14 mouse cellular contexts compared by ENCODE assay signal in the genomic region with DNA sequence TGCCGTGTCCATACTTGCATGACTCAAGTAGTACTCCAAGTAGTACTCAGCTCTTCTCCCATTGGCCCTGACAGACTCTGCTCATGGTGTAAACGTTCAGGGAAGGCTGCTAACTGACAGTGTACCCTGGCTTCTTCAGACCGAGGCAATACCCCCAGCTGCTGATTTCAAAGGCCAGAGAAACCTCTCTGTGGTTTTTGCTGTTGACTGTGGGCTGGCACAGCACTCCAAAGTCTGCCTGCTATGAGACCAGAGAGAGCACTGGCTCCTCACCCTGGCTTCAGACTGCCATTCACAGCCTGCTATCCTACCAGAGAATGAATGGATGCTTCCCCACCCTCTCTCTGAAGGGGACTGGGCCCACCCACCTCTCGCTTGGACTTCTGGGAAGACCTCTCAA. TPM values are rescaled to one million over a fixed set of nuclear protein-coding genes. Genes with fewer than 3 reads are reported as not detected.
DNase-seq lines count a peak whose midpoint lies in the region; ATAC-seq lines count a peak whose summit lies in the region.
"Had no signal": no experiment of that assay in that cellular context is flagged by ENCODE, and none has a peak within 500 bp of the region (broad histone marks: within the 10 kb centered on the region; RNA-seq: fewer than 3 reads in every experiment).

No protein-coding gene starts in this region.

- no peaks in the 10 kb centered on the region for H3K9me3 ChIP-seq in midbrain, embryonic 11.5 days (ENCODE audit: control insufficient read depth, low read length)
- no peaks in the 10 kb centered on the region for H3K9me3 ChIP-seq in midbrain, embryonic 10.5 days (replicated peaks)
- H3K9me3 ChIP-seq in forebrain, embryonic 11.5 days (ENCODE audit: control insufficient read depth, low read length): no peaks in the 10 kb centered on the region
- H3K9me3 ChIP-seq in heart, embryonic 10.5 days: no peaks in the 10 kb centered on the region
- H3K9me3 ChIP-seq: embryonic facial prominence, embryonic 12.5 days; forebrain, embryonic 12.5 days; limb, embryonic 15.5 days had no signal

- 87% methylated on average over 4 of the region's 4 CpGs for WGBS in midbrain, embryonic 11.5 days
- 86% methylated on average over 4 of the region's 4 CpGs for WGBS in midbrain, embryonic 10.5 days
- 86% methylated on average over 4 of the region's 4 CpGs for WGBS in forebrain, embryonic 11.5 days
- WGBS in heart, embryonic 10.5 days: 76% methylated on average over 4 of the region's 4 CpGs

- no peaks in the 10 kb centered on the region for H3K27me3 ChIP-seq in midbrain, embryonic 11.5 days (ENCODE audit: control insufficient read depth, insufficient read depth, low read length)
- H3K27me3 ChIP-seq in midbrain, embryonic 10.5 days (ENCODE audit: low read depth, poor library complexity, severe bottlenecking): no peaks in the 10 kb centered on the region
- no peaks in the 10 kb centered on the region for H3K27me3 ChIP-seq in forebrain, embryonic 11.5 days (ENCODE audit: control insufficient read depth, insufficient read depth, low read length)
- no peaks in the 10 kb centered on the region for H3K27me3 ChIP-seq in heart, embryonic 10.5 days (ENCODE audit: insufficient read depth, poor library complexity, severe bottlenecking)
- H3K27me3 ChIP-seq: embryonic facial prominence, embryonic 12.5 days; forebrain, embryonic 12.5 days; limb, embryonic 15.5 days; Patski had no signal

- H3K4me1 ChIP-seq in midbrain, embryonic 11.5 days (ENCODE audit: control insufficient read depth, insufficient read depth, low read length): no peaks in the 10 kb centered on the region
- no peaks in the 10 kb centered on the region for H3K4me1 ChIP-seq in midbrain, embryonic 10.5 days
- no peaks in the 10 kb centered on the region for H3K4me1 ChIP-seq in forebrain, embryonic 11.5 days (replicated peaks; ENCODE audit: control insufficient read depth, insufficient read depth, low read length)
- 0 out of 2 replicates have a peak, but pooled peaks cover 3% of the 10 kb centered on the region for H3K4me1 ChIP-seq in heart, embryonic 10.5 days
- H3K4me1 ChIP-seq: embryonic facial prominence, embryonic 12.5 days; forebrain, embryonic 12.5 days; limb, embryonic 15.5 days had no signal

- DNase-seq in midbrain, embryonic 11.5 days (ENCODE audit: low spot score, missing footprints): peak; percentile 31
- DNase-seq in midbrain, embryonic 10.5 days (ENCODE audit: low spot score): no peak
- DNase-seq in forebrain, embryonic 11.5 days (ENCODE audit: low spot score): no peak
- no peak for DNase-seq in heart, embryonic 10.5 days (ENCODE audit: low spot score)
- DNase-seq in heart, adult 18-20 months: no peak
- no peak for DNase-seq in adrenal gland, postnatal 25 days
- DNase-seq: cerebellum, postnatal 10 days had no signal

- no peak overlapping the region for H3K4me3 ChIP-seq in midbrain, embryonic 11.5 days (ENCODE audit: low read depth, low read length)
- H3K4me3 ChIP-seq in midbrain, embryonic 10.5 days: no peak overlapping the region
- H3K4me3 ChIP-seq in forebrain, embryonic 11.5 days (ENCODE audit: low read depth, low read length): no peak overlapping the region
- H3K4me3 ChIP-seq in heart, embryonic 10.5 days: no peak overlapping the region
- H3K4me3 ChIP-seq: embryonic facial prominence, embryonic 12.5 days; forebrain, embryonic 12.5 days; layer of hippocampus, adult 2 months; limb, embryonic 15.5 days had no signal

- H3K27ac ChIP-seq in midbrain, embryonic 11.5 days (ENCODE audit: low read depth, low read length): no peak overlapping the region
- H3K27ac ChIP-seq in midbrain, embryonic 10.5 days (replicated peaks): no peak overlapping the region
- no peak overlapping the region for H3K27ac ChIP-seq in forebrain, embryonic 11.5 days (ENCODE audit: low read depth, low read length)
- H3K27ac ChIP-seq in heart, embryonic 10.5 days: no peak overlapping the region
- H3K27ac ChIP-seq: embryonic facial prominence, embryonic 12.5 days; forebrain, embryonic 12.5 days; layer of hippocampus, adult 2 months; limb, embryonic 15.5 days had no signal

- H3K9ac ChIP-seq in midbrain, embryonic 11.5 days (ENCODE audit: low read length): no peak overlapping the region
- no peak overlapping the region for H3K9ac ChIP-seq in forebrain, embryonic 11.5 days (ENCODE audit: low read length)
- H3K9ac ChIP-seq: embryonic facial prominence, embryonic 12.5 days; forebrain, embryonic 12.5 days; limb, embryonic 15.5 days had no signal

- H3K4me2 ChIP-seq in midbrain, embryonic 11.5 days: no peak overlapping the region
- no peak overlapping the region for H3K4me2 ChIP-seq in forebrain, embryonic 11.5 days (ENCODE audit: low read depth, low read length, severe bottlenecking)
- H3K4me2 ChIP-seq: embryonic facial prominence, embryonic 12.5 days; forebrain, embryonic 12.5 days; limb, embryonic 15.5 days had no signal

- H3K36me3 ChIP-seq in midbrain, embryonic 11.5 days (ENCODE audit: control insufficient read depth, insufficient read depth, low read length): 0 out of 2 replicates have a peak, but pooled peaks cover 3% of the 10 kb centered on the region
- H3K36me3 ChIP-seq in midbrain, embryonic 10.5 days: peaks cover 49% of the 10 kb centered on the region
- peaks cover 2% of the 10 kb centered on the region; the same call in 1 of the 2 replicates for H3K36me3 ChIP-seq in forebrain, embryonic 11.5 days (ENCODE audit: control insufficient read depth, insufficient read depth, low read length)
- peaks cover 81% of the 10 kb centered on the region for H3K36me3 ChIP-seq in heart, embryonic 10.5 days

- no peak for ATAC-seq in midbrain, embryonic 11.5 days (ENCODE audit: low FRiP score)
- peak; percentile 39 for ATAC-seq in erythroid progenitor cell, adult 5-6 weeks (replicated peaks; ENCODE audit: low FRiP score, poor library complexity, severe bottlenecking)
- peak; percentile 31 for ATAC-seq in megakaryocyte-erythroid progenitor cell, adult 5-6 weeks (replicated peaks; ENCODE audit: low FRiP score, low TSS enrichment, poor library complexity, severe bottlenecking)
- no peak for ATAC-seq in forebrain, embryonic 11.5 days (replicated peaks; ENCODE audit: low FRiP score)

RNA-seq across cellular contexts. Expression of gene Bid, which starts 40.7 kb away (rescaled TPM):
- 16.3 and 17.6 TPM in 2 replicates for polyA plus RNA-seq in midbrain, embryonic 11.5 days (2014; fragmentation: Nextera tagmentation; extraction: Ambion mirVana)
- polyA plus RNA-seq in midbrain, embryonic 10.5 days (2016; fragmentation: Nextera tagmentation; extraction: Ambion mirVana): 15.4 and 16.6 TPM in 2 replicates
- 9.6 and 11.5 TPM in 2 replicates for total RNA-seq in erythroid progenitor cell, adult 5-6 weeks (2015; ENCODE audit: low replicate concordance)
- 6.3 and 7.7 TPM in 2 replicates for total RNA-seq in erythroid progenitor cell, adult 5-6 weeks (2017; ENCODE audit: low replicate concordance)
- total RNA-seq in megakaryocyte-erythroid progenitor cell, adult 5-6 weeks (2014; fragmentation: Nextera tagmentation): 55.4 TPM in 2 replicates
- 23.7 and 25.8 TPM in 2 replicates for total RNA-seq in megakaryocyte-erythroid progenitor cell, adult 5-6 weeks (2017)
- polyA plus RNA-seq in forebrain, embryonic 11.5 days (2014; fragmentation: Nextera tagmentation; extraction: Ambion mirVana): 15.0 and 16.0 TPM in 2 replicates
- 12.7 and 16.5 TPM in 2 replicates for polyA plus RNA-seq in heart, embryonic 10.5 days (2016; fragmentation: Nextera tagmentation; extraction: Ambion mirVana)
- 1 to 10 TPM in 1 of 2 experiments, under 1 TPM in 1; 0.97 to 1.3 TPM for total RNA-seq in heart, adult 18-20 months (2021)
- total RNA-seq in adrenal gland, postnatal 25 days (2021): 6.5 and 8.4 TPM in 2 replicates

Comparison
In these comparisons a context has a peak if more than half of its experiments do, and no peak if none do; other contexts are left out.
1. ATAC-seq: peak in erythroid progenitor cell, adult 5-6 weeks (single experiment) and megakaryocyte-erythroid progenitor cell, adult 5-6 weeks (single experiment); none in midbrain, embryonic 11.5 days (single experiment) and forebrain, embryonic 11.5 days (single experiment).